Mouse (Mus musculus): ENCODE data around the gene Ptgis. TPM values are rescaled to one million over a fixed set of nuclear protein-coding genes. Genes with fewer than 3 reads are reported as not detected.

Ptgis gene
- total and polyA plus RNA-seq, 3 experiments = not detected

DNA sequence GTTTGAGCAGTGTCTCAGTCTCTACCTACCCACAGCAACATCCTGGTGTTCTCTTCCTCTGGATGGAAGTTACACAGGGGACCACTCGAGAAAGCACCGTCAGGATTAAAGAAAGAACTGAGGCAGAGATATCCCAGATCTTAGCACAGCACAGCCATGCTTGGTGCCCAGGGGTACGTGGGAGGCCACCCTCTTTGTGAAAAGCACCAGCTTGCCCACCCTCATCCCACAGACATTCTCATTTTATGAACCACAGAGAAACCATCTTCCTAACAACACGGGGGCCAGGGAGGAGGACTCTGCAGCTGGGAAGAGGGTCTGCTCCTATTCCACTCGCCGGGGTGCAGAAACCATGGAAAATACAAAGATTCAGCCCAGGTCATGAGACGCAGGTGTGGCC lies 90.3 kb downstream of the Ptgis start:
- no peak for ATAC-seq (ENCODE audit: extremely low read depth, insufficient number of reproducible peaks, low FRiP score, poor library complexity, severe bottlenecking)
- no peak for DNase-seq (ENCODE audit: low spot score)
- TF ChIP-seq TAL1 (conservative IDR thresholded peaks at IDR 0.05; ENCODE audit: low read depth, low read length) = no peak
- TF ChIP-seq POLR2AphosphoS5 (IDR thresholded peaks at IDR 0.05; ENCODE audit: insufficient replicate concordance, low read depth, low read length) = no peak
- no peak for TF ChIP-seq GATA1 (IDR thresholded peaks at IDR 0.05; ENCODE audit: borderline replicate concordance, low read length)
- no peak for TF ChIP-seq GATA2 (IDR thresholded peaks at IDR 0.05; ENCODE audit: borderline replicate concordance, low read depth, low read length)
- no peak for TF ChIP-seq CTCF (IDR thresholded peaks at IDR 0.05; ENCODE audit: low read depth, low read length)
- Histone ChIP-seq H3K27me3 (ENCODE audit: insufficient read depth, low read length) (peaks cover 6% of the 10 kb centered on the region; the same call in 1 of the 2 replicates), H3K9me3 (replicated peaks) (no peaks in the 10 kb centered on the region), H3K4me1 (ENCODE audit: insufficient read depth, low read depth, low read length) (no peaks in the 10 kb centered on the region), H3K4me3 (ENCODE audit: low read depth, low read length) (no peak overlapping the region), H3K36me3 (replicated peaks) (no peaks in the 10 kb centered on the region)

DNA sequence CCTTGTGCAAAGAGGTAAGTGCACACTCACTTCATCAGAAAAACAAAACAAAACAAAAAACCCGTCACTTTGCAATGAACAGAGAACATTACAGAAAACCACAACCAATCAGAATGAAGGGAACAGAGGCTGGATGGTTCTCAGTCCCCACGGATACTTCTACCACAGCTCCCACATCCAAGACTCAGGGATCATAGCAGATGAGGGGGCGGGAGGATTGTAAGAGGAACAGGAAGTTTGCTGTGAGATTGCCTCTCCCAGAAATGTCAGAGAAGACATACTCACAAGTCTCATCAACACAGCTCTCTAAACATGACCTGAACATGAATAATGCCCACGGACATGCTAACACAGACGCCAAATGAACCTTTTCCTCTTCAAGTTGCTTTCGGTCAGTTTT lies 91.4 kb downstream of the Ptgis start:
- H3K4me1 ChIP-seq (ENCODE audit: insufficient read depth, low read depth, low read length) = no peaks in the 10 kb centered on the region
- H3K4me3 ChIP-seq (ENCODE audit: low read depth, low read length) = no peak overlapping the region
- no peaks in the 10 kb centered on the region for H3K36me3 ChIP-seq (replicated peaks)
- TF ChIP-seq GATA1 (IDR thresholded peaks at IDR 0.05; ENCODE audit: borderline replicate concordance, low read length) = no peak
- no peak for TF ChIP-seq GATA2 (IDR thresholded peaks at IDR 0.05; ENCODE audit: borderline replicate concordance, low read depth, low read length)
- TF ChIP-seq POLR2AphosphoS5 (IDR thresholded peaks at IDR 0.05; ENCODE audit: insufficient replicate concordance, low read depth, low read length) = no peak
- no peak for TF ChIP-seq CTCF (IDR thresholded peaks at IDR 0.05; ENCODE audit: low read depth, low read length)
- no peak for TF ChIP-seq TAL1 (conservative IDR thresholded peaks at IDR 0.05; ENCODE audit: low read depth, low read length)
- DNase-seq (ENCODE audit: low spot score) (no peak), ATAC-seq (ENCODE audit: extremely low read depth, insufficient number of reproducible peaks, low FRiP score, poor library complexity, severe bottlenecking) (no peak)
- peaks cover 6% of the 10 kb centered on the region; the same call in 1 of the 2 replicates for H3K27me3 ChIP-seq (ENCODE audit: insufficient read depth, low read length)
- no peaks in the 10 kb centered on the region for H3K9me3 ChIP-seq (replicated peaks)

DNA sequence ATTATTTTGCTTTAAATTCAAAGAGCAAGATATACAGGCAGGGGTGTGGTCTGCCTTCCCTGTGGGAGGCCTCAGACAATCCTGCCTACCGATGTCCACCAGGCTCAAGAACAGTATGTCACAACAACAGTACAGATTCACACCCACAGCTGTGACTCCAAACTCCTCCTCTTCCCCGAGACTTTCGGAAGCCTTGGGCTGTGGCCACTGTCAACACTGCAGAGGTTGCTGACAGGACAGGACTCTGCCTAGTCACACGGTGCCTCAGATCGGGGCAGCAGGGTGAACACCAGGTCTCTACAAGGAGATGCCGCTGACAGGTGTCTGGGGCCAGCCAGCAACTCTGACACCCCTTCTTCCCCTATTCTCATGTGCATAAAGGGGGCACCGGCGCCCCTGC lies 92.7 kb downstream of the Ptgis start:
- TF ChIP-seq GATA2 (IDR thresholded peaks at IDR 0.05; ENCODE audit: borderline replicate concordance, low read depth, low read length) = no peak
- TF ChIP-seq GATA1 (IDR thresholded peaks at IDR 0.05; ENCODE audit: borderline replicate concordance, low read length) = no peak
- no peak for TF ChIP-seq CTCF (IDR thresholded peaks at IDR 0.05; ENCODE audit: low read depth, low read length)
- TF ChIP-seq TAL1 (conservative IDR thresholded peaks at IDR 0.05; ENCODE audit: low read depth, low read length) = no peak
- no peak for TF ChIP-seq POLR2AphosphoS5 (IDR thresholded peaks at IDR 0.05; ENCODE audit: insufficient replicate concordance, low read depth, low read length)
- no peaks in the 10 kb centered on the region for H3K4me1 ChIP-seq (ENCODE audit: insufficient read depth, low read depth, low read length)
- H3K4me3 ChIP-seq (ENCODE audit: low read depth, low read length) = no peak overlapping the region
- peaks cover 6% of the 10 kb centered on the region; the same call in 1 of the 2 replicates for H3K27me3 ChIP-seq (ENCODE audit: insufficient read depth, low read length)
- DNase-seq (ENCODE audit: low spot score) (no peak), ATAC-seq (ENCODE audit: extremely low read depth, insufficient number of reproducible peaks, low FRiP score, poor library complexity, severe bottlenecking) (no peak)
- no peaks in the 10 kb centered on the region for H3K9me3 ChIP-seq (replicated peaks)
- H3K36me3 ChIP-seq (replicated peaks) = no peaks in the 10 kb centered on the region

DNA sequence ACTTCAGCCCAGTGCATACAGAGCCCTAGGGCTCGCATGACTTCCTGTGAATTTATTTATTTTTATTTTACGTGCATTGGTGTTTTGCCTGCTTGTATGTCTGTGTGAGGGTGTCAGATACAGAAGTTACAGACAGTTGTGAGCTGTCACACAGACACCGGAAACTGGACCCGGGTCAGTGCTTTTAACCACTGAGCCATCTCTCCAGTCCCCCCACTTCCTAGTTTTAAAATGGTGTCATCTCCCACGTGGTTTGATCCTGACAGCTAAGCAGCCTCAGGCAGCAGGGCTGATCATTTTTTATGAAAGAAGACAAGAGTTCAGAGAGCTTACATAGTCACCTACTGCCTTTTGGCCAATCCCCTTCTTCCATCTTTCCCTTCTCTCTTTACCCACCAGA lies 94.5 kb downstream of the Ptgis start:
- Histone ChIP-seq H3K4me1 (ENCODE audit: insufficient read depth, low read depth, low read length) (peaks cover 6% of the 10 kb centered on the region), H3K4me3 (ENCODE audit: low read depth, low read length) (no peak overlapping the region), H3K36me3 (replicated peaks) (no peaks in the 10 kb centered on the region), H3K27me3 (ENCODE audit: insufficient read depth, low read length) (peaks cover 3% of the 10 kb centered on the region; the same call in 1 of the 2 replicates), H3K9me3 (replicated peaks) (no peaks in the 10 kb centered on the region)
- DNase-seq (ENCODE audit: low spot score) (no peak), ATAC-seq (ENCODE audit: extremely low read depth, insufficient number of reproducible peaks, low FRiP score, poor library complexity, severe bottlenecking) (no peak)
- no peak for TF ChIP-seq TAL1 (conservative IDR thresholded peaks at IDR 0.05; ENCODE audit: low read depth, low read length)
- TF ChIP-seq POLR2AphosphoS5 (IDR thresholded peaks at IDR 0.05; ENCODE audit: insufficient replicate concordance, low read depth, low read length) = no peak
- TF ChIP-seq CTCF (IDR thresholded peaks at IDR 0.05; ENCODE audit: low read depth, low read length) = no peak

DNA sequence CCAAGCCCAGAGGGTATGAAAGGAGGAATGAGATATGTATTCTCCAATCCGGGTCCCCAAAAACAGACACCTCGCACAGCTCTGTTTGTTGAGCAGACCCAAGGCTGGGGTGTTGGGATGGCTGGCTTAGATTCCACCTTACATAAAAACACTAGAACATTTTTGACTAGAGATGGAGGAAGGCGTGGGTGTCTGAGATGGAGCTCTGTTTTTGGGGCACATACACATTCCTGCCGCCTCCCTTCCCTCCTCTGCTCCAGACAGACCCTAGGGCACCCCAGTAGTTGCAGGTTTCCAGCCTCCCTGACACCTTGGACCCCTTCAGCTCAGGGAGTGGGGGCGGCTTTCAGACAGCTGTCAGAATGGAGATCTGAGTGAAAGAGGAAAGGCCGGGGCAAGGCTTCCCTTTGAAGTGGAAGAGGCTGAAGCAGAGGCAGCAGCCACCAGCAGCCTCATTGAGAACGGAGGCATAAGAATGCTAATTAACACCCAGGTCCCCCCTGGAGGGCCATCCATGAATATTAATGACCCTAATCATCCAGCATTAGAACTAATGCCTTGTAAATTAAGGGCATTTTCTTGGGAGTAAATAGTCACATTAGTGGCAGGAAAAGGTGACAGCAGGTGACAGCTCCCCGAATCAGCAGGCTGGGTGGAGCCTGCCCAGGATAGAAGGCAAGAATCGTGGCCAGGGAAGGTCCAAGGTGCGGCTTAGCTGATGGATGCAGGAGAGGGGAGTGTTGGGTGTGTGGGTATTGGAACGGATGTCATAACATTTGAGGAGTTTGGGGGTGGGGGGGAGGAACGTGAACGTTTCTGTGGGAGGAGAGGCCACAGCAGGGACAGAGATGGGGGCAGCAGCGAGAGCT lies 95.7 kb downstream of the Ptgis start:
- Histone ChIP-seq H3K27me3 (ENCODE audit: insufficient read depth, low read length) (peaks cover 3% of the 10 kb centered on the region; the same call in 1 of the 2 replicates), H3K9me3 (replicated peaks) (no peaks in the 10 kb centered on the region), H3K4me1 (ENCODE audit: insufficient read depth, low read depth, low read length) (peaks cover 6% of the 10 kb centered on the region), H3K4me3 (ENCODE audit: low read depth, low read length) (no peak overlapping the region), H3K36me3 (replicated peaks) (no peaks in the 10 kb centered on the region)
- TF ChIP-seq TAL1 (conservative IDR thresholded peaks at IDR 0.05; ENCODE audit: low read depth, low read length) = no peak
- no peak for TF ChIP-seq POLR2AphosphoS5 (IDR thresholded peaks at IDR 0.05; ENCODE audit: insufficient replicate concordance, low read depth, low read length)
- no peak for TF ChIP-seq GATA1 (IDR thresholded peaks at IDR 0.05; ENCODE audit: borderline replicate concordance, low read length)
- TF ChIP-seq GATA2 (IDR thresholded peaks at IDR 0.05; ENCODE audit: borderline replicate concordance, low read depth, low read length) = no peak
- no peak for TF ChIP-seq CTCF (IDR thresholded peaks at IDR 0.05; ENCODE audit: low read depth, low read length)
- no peak for DNase-seq (ENCODE audit: low spot score)
- no peak for ATAC-seq (ENCODE audit: extremely low read depth, insufficient number of reproducible peaks, low FRiP score, poor library complexity, severe bottlenecking)

DNA sequence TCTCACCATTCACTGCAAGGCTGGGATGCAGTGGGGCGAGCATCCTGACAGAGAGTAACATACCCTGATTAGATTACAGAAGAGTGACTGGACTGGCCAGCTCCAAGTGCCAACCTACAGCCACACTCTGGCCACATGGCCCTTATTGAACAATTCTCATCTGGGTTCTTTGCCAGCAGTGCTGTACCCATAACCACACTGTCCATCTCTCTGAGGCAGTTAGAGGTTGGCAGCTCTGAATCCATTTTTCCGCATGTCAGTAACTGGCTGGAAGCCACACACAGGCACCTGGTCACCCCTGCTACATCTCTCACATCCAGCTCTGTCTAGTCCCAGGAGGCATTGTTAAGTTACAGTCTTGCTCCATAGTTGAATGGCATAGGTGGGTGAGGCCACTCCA lies 96.5 kb downstream of the Ptgis start:
- H3K27me3 ChIP-seq (ENCODE audit: insufficient read depth, low read length) = peaks cover 4% of the 10 kb centered on the region; the same call in 1 of the 2 replicates
- ATAC-seq (ENCODE audit: extremely low read depth, insufficient number of reproducible peaks, low FRiP score, poor library complexity, severe bottlenecking) (no peak), DNase-seq (ENCODE audit: low spot score) (no peak)
- no peaks in the 10 kb centered on the region for H3K36me3 ChIP-seq (replicated peaks)
- no peaks in the 10 kb centered on the region for H3K9me3 ChIP-seq (replicated peaks)
- TF ChIP-seq GATA2 (IDR thresholded peaks at IDR 0.05; ENCODE audit: borderline replicate concordance, low read depth, low read length) = no peak
- TF ChIP-seq CTCF (IDR thresholded peaks at IDR 0.05; ENCODE audit: low read depth, low read length) = no peak
- TF ChIP-seq POLR2AphosphoS5 (IDR thresholded peaks at IDR 0.05; ENCODE audit: insufficient replicate concordance, low read depth, low read length) = no peak
- no peak for TF ChIP-seq TAL1 (conservative IDR thresholded peaks at IDR 0.05; ENCODE audit: low read depth, low read length)
- no peak for TF ChIP-seq GATA1 (IDR thresholded peaks at IDR 0.05; ENCODE audit: borderline replicate concordance, low read length)
- peaks cover 6% of the 10 kb centered on the region for H3K4me1 ChIP-seq (ENCODE audit: insufficient read depth, low read depth, low read length)
- H3K4me3 ChIP-seq (ENCODE audit: low read depth, low read length) = no peak overlapping the region

Measured in G1E (cell line).